In the genomic region with DNA sequence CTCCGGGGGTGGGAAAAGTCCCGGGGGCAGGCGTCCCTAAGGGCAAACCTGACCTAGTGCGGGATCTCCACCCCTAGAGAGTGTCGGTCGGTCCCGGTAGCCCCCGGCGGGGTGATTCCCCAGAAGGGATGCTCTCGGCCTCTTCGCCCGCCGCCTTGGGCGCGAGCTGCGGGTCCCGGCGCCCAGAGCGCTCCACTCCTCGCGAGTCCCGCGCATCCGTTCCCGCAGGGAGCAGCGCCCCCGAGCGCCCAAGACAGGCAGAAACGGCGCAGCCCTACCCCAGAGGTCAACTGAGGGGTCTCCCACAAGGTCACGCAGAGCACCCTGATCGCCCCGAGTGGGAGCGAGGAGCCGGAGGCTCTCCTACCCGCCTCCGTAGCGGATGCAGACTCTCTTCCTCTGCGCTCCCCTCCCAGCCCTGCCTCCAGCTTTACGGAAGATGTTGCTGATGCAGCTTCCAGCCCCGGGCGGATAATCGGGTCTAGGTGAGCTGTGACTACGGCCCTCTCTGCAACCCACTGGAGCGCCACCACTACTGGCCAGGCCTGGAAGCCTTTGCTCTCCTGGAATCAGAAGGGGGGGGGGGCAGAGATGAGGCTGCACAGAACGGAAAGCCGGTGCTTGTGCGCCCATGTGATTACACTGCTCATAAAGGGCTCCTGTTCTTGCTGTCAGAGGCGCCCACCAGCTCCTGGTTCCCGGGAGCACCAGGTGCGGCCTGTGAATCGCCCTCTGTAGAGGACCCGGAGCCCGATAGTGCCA, we compare ENCODE assay signal across 8 mouse cellular contexts. TPM values are rescaled to one million over a fixed set of nuclear protein-coding genes. Genes with fewer than 3 reads are reported as not detected.
DNase-seq lines count a peak whose midpoint lies in the region; ATAC-seq lines count a peak whose summit lies in the region.

No protein-coding gene starts in this region.

- H3K27ac ChIP-seq in forebrain, embryonic 12.5 days, result no peak overlapping the region
- H3K27ac ChIP-seq in hindbrain, embryonic 14.5 days, result peak overlapping the region; percentile 64
- no peak overlapping the region for H3K27ac ChIP-seq in limb, embryonic 11.5 days (replicated peaks; ENCODE audit: low read depth, low read length)

- peak; percentile 34 for ATAC-seq in forebrain, embryonic 12.5 days (ENCODE audit: low FRiP score)
- ATAC-seq in hindbrain, embryonic 14.5 days (ENCODE audit: low FRiP score), result peak; percentile 42
- 0 out of 2 replicates have a peak, but pooled peaks have one; percentile 6 for ATAC-seq in limb, embryonic 11.5 days (ENCODE audit: insufficient number of reproducible peaks, low FRiP score, low TSS enrichment, low read depth)

- no peaks in the 10 kb centered on the region for H3K9me3 ChIP-seq in forebrain, embryonic 12.5 days
- no peaks in the 10 kb centered on the region for H3K9me3 ChIP-seq in hindbrain, embryonic 14.5 days (ENCODE audit: control insufficient read depth, low read length)
- H3K9me3 ChIP-seq in limb, embryonic 11.5 days (ENCODE audit: control insufficient read depth, low read length), result no peaks in the 10 kb centered on the region

- WGBS in forebrain, embryonic 12.5 days, result 0% methylated on average over 53 of the region's 54 CpGs
- under 1% methylated on average over 52 of the region's 54 CpGs for WGBS in hindbrain, embryonic 14.5 days
- WGBS in limb, embryonic 11.5 days, result under 1% methylated on average over 54 of the region's 54 CpGs

- H3K9ac ChIP-seq in forebrain, embryonic 12.5 days, result peak overlapping the region; percentile 57
- H3K9ac ChIP-seq in hindbrain, embryonic 14.5 days, result peak overlapping the region; percentile 81
- peak overlapping the region; percentile 48 for H3K9ac ChIP-seq in limb, embryonic 11.5 days (ENCODE audit: low read length)

- DNase-seq in cerebellum, adult 18-20 months, result peak; percentile 7 to 17
- DNase-seq in cerebellum, adult 11-12 months, result no peak
- DNase-seq in T-cell, adult 2 months (ENCODE audit: low spot score), result peak; percentile 53
- DNase-seq in hindbrain, embryonic 14.5 days (ENCODE audit: low spot score), result peak; percentile 63
- peak; percentile 62 for DNase-seq in limb, embryonic 11.5 days (ENCODE audit: low spot score)
- DNase-seq in neural tube, embryonic 10.5 days (ENCODE audit: extremely low spot score, low spot score), result peak; percentile 70
- peak; percentile 66 for DNase-seq in testis, postnatal 10 days (ENCODE audit: low spot score)

- H3K4me1 ChIP-seq in forebrain, embryonic 12.5 days, result peaks cover 45% of the 10 kb centered on the region
- peaks cover 15% of the 10 kb centered on the region; the same call in 1 of the 2 replicates for H3K4me1 ChIP-seq in hindbrain, embryonic 14.5 days (replicated peaks; ENCODE audit: control insufficient read depth, insufficient read depth, low read length)
- H3K4me1 ChIP-seq in limb, embryonic 11.5 days (ENCODE audit: control insufficient read depth, insufficient read depth, low read length), result peaks cover 12% of the 10 kb centered on the region

- H3K4me2 ChIP-seq in forebrain, embryonic 12.5 days, result peak overlapping the region; percentile 99
- H3K4me2 ChIP-seq in hindbrain, embryonic 14.5 days (replicated peaks), result peak overlapping the region; percentile 99
- H3K4me2 ChIP-seq in limb, embryonic 11.5 days (ENCODE audit: low read depth, severe bottlenecking), result peak overlapping the region; percentile 96

- no peaks in the 10 kb centered on the region for H3K36me3 ChIP-seq in forebrain, embryonic 12.5 days (replicated peaks)
- H3K36me3 ChIP-seq in hindbrain, embryonic 14.5 days (replicated peaks; ENCODE audit: control insufficient read depth, insufficient read depth), result no peaks in the 10 kb centered on the region
- H3K36me3 ChIP-seq in limb, embryonic 11.5 days (ENCODE audit: control insufficient read depth, insufficient read depth, low read length), result no peaks in the 10 kb centered on the region

- peaks cover 62% of the 10 kb centered on the region for H3K27me3 ChIP-seq in forebrain, embryonic 12.5 days
- H3K27me3 ChIP-seq in hindbrain, embryonic 14.5 days (ENCODE audit: control insufficient read depth, insufficient read depth, low read length), result peaks cover 11% of the 10 kb centered on the region
- H3K27me3 ChIP-seq in limb, embryonic 11.5 days (ENCODE audit: control insufficient read depth, insufficient read depth, low read length), result peaks cover 43% of the 10 kb centered on the region

- peak overlapping the region; percentile 52 for H3K4me3 ChIP-seq in forebrain, embryonic 12.5 days (replicated peaks)
- H3K4me3 ChIP-seq in hindbrain, embryonic 14.5 days (replicated peaks; ENCODE audit: low read length), result peak overlapping the region; percentile 68
- peak overlapping the region; percentile 51 for H3K4me3 ChIP-seq in limb, embryonic 11.5 days (ENCODE audit: low read depth, low read length)

RNA-seq across cellular contexts. Expression of a gene that starts 2.7 kb away (rescaled TPM):
- 2.9 and 3.2 TPM in 2 replicates for polyA plus RNA-seq in forebrain, embryonic 12.5 days (2016; fragmentation: Nextera tagmentation; extraction: Ambion mirVana)
- polyA plus RNA-seq in hindbrain, embryonic 14.5 days (2014; fragmentation: Nextera tagmentation; extraction: Ambion mirVana), result 20.0 and 20.8 TPM in 2 replicates
- polyA plus RNA-seq in limb, embryonic 11.5 days (2014; fragmentation: Nextera tagmentation; extraction: Ambion mirVana), result 4.1 and 4.6 TPM in 2 replicates

RNA-seq across cellular contexts. Expression of a gene that starts 43.2 kb away (rescaled TPM):
- polyA plus RNA-seq in forebrain, embryonic 12.5 days (2016; fragmentation: Nextera tagmentation; extraction: Ambion mirVana), result 20.3 and 22.6 TPM in 2 replicates
- polyA plus RNA-seq in hindbrain, embryonic 14.5 days (2014; fragmentation: Nextera tagmentation; extraction: Ambion mirVana), result 14.6 TPM in 2 replicates
- 16.4 and 20.6 TPM in 2 replicates for polyA plus RNA-seq in limb, embryonic 11.5 days (2014; fragmentation: Nextera tagmentation; extraction: Ambion mirVana)

RNA-seq across cellular contexts. Expression of a gene that starts 57.3 kb away (rescaled TPM):
- polyA plus RNA-seq in forebrain, embryonic 12.5 days (2016; fragmentation: Nextera tagmentation; extraction: Ambion mirVana), result 3.8 and 4.3 TPM in 2 replicates
- 8.7 and 11.5 TPM in 2 replicates for polyA plus RNA-seq in hindbrain, embryonic 14.5 days (2014; fragmentation: Nextera tagmentation; extraction: Ambion mirVana)
- polyA plus RNA-seq in limb, embryonic 11.5 days (2014; fragmentation: Nextera tagmentation; extraction: Ambion mirVana), result not detected in 2 replicates
